In genomic region chr5:74206649-74207048, GRCm38 (mm10) we compare ENCODE assay signal across 24 mouse cellular contexts. TPM values are rescaled to one million over a fixed set of nuclear protein-coding genes. Genes with fewer than 3 reads are reported as not detected.
DNase-seq lines count a peak whose midpoint lies in the region; ATAC-seq and TF ChIP-seq lines count a peak whose summit lies in the region.
"Had no signal": no experiment of that assay in that cellular context is flagged by ENCODE, and none has a peak within 500 bp of the region (broad histone marks: within the 10 kb centered on the region; RNA-seq: fewer than 3 reads in every experiment).

No protein-coding gene starts in this region.

- no peak for ATAC-seq in heart, embryonic 12.5 days (ENCODE audit: insufficient number of reproducible peaks, low FRiP score)
- ATAC-seq in heart, postnatal 0 days (ENCODE audit: insufficient read depth, low read depth): no peak
- peak; percentile 82 for ATAC-seq in kidney, embryonic 16.5 days (ENCODE audit: low FRiP score, low TSS enrichment)
- ATAC-seq in megakaryocyte progenitor cell, adult 5-6 weeks (replicated peaks; ENCODE audit: poor library complexity): no peak
- ATAC-seq: inflammation-experienced regulatory T-cells, adult 6 months; midbrain, embryonic 16.5 days had no signal

- no peak for DNase-seq in heart, postnatal 36 days
- peak; percentile 41 for DNase-seq in kidney, adult 11 months
- DNase-seq in kidney, postnatal 25 days: no peak
- DNase-seq in heart, postnatal 0 days (ENCODE audit: low spot score): no peak
- DNase-seq in lung, postnatal 4 days: no peak
- DNase-seq: adrenal gland, postnatal 10 days; cerebellum, adult 18-20 months; cerebellum, postnatal 14 days; layer of hippocampus, adult 9-11 months; left cerebral cortex, postnatal 4 days; liver; thymus, postnatal 25 days had no signal

- 77% methylated on average over 7 of the region's 7 CpGs for WGBS in heart, embryonic 12.5 days
- WGBS in heart, postnatal 0 days: 72% methylated on average over 7 of the region's 7 CpGs
- WGBS in kidney, embryonic 16.5 days: 47% methylated on average over 7 of the region's 7 CpGs

- no peak for TF ChIP-seq EP300 in heart, postnatal 0 days (IDR thresholded peaks at IDR 0.05; ENCODE audit: low read depth)

- H3K27ac ChIP-seq in heart, embryonic 12.5 days (ENCODE audit: poor library complexity, severe bottlenecking): peak overlapping the region; percentile 94
- peak overlapping the region; percentile 96 for H3K27ac ChIP-seq in heart, postnatal 0 days (ENCODE audit: low read depth)
- peak overlapping the region; percentile 75 for H3K27ac ChIP-seq in kidney, embryonic 16.5 days (ENCODE audit: low read length)
- H3K27ac ChIP-seq: embryonic facial prominence, embryonic 12.5 days; forebrain, embryonic 12.5 days; hindbrain, embryonic 13.5 days; liver, embryonic 15.5 days; lung, embryonic 15.5 days; stomach, embryonic 15.5 days had no signal

- H3K27me3 ChIP-seq in heart, embryonic 12.5 days (replicated peaks): no peaks in the 10 kb centered on the region
- H3K27me3 ChIP-seq in heart, postnatal 0 days (ENCODE audit: control insufficient read depth, insufficient read depth, low read length): no peaks in the 10 kb centered on the region
- no peaks in the 10 kb centered on the region for H3K27me3 ChIP-seq in kidney, embryonic 16.5 days (ENCODE audit: insufficient read depth, low read length)
- H3K27me3 ChIP-seq: embryonic facial prominence, embryonic 12.5 days; forebrain, embryonic 12.5 days; liver, embryonic 15.5 days; lung, embryonic 15.5 days; stomach, embryonic 15.5 days had no signal

- intact Hi-C loops in heart, postnatal 36 days (cut with DNase I): no loop called here

- H3K9me3 ChIP-seq in heart, embryonic 12.5 days (replicated peaks): 0 out of 2 replicates have a peak, but pooled peaks cover 3% of the 10 kb centered on the region
- 0 out of 2 replicates have a peak, but pooled peaks cover 5% of the 10 kb centered on the region for H3K9me3 ChIP-seq in heart, postnatal 0 days (replicated peaks; ENCODE audit: control insufficient read depth, low read length)
- no peaks in the 10 kb centered on the region for H3K9me3 ChIP-seq in kidney, embryonic 16.5 days (ENCODE audit: low read length)
- H3K9me3 ChIP-seq: embryonic facial prominence, embryonic 12.5 days; forebrain, embryonic 12.5 days; liver, embryonic 15.5 days; lung, embryonic 15.5 days; stomach, embryonic 15.5 days had no signal

- H3K9ac ChIP-seq in heart, embryonic 12.5 days: no peak overlapping the region
- no peak overlapping the region for H3K9ac ChIP-seq in heart, postnatal 0 days (replicated peaks; ENCODE audit: low read depth, low read length)
- no peak overlapping the region for H3K9ac ChIP-seq in kidney, embryonic 16.5 days (replicated peaks; ENCODE audit: low read length)
- H3K9ac ChIP-seq: embryonic facial prominence, embryonic 12.5 days; forebrain, embryonic 12.5 days; hindbrain, embryonic 13.5 days; liver, embryonic 15.5 days; lung, embryonic 15.5 days; stomach, embryonic 15.5 days had no signal

- no peaks in the 10 kb centered on the region for H3K36me3 ChIP-seq in heart, embryonic 12.5 days
- no peaks in the 10 kb centered on the region for H3K36me3 ChIP-seq in heart, postnatal 0 days (replicated peaks; ENCODE audit: control insufficient read depth, insufficient read depth, low read length)
- no peaks in the 10 kb centered on the region for H3K36me3 ChIP-seq in kidney, embryonic 16.5 days (ENCODE audit: insufficient read depth, low read length)
- H3K36me3 ChIP-seq: embryonic facial prominence, embryonic 12.5 days; forebrain, embryonic 12.5 days; hindbrain, embryonic 13.5 days; liver, embryonic 15.5 days; lung, embryonic 15.5 days; stomach, embryonic 15.5 days had no signal

- H3K4me2 ChIP-seq in heart, embryonic 12.5 days: 0 out of 2 replicates have a peak overlapping the region, but pooled peaks have one; percentile 39
- H3K4me2 ChIP-seq in heart, postnatal 0 days (ENCODE audit: low read depth, low read length): no peak overlapping the region
- no peak overlapping the region for H3K4me2 ChIP-seq in kidney, embryonic 16.5 days (replicated peaks; ENCODE audit: low read depth, low read length)
- H3K4me2 ChIP-seq: embryonic facial prominence, embryonic 12.5 days; forebrain, embryonic 12.5 days; hindbrain, embryonic 13.5 days; liver, embryonic 15.5 days; lung, embryonic 15.5 days; stomach, embryonic 15.5 days had no signal

- H3K4me3 ChIP-seq in heart, embryonic 12.5 days: no peak overlapping the region
- H3K4me3 ChIP-seq in heart, postnatal 0 days (ENCODE audit: low read depth, low read length): no peak overlapping the region
- H3K4me3 ChIP-seq in kidney, embryonic 16.5 days (ENCODE audit: low read length): no peak overlapping the region
- H3K4me3 ChIP-seq: embryonic facial prominence, embryonic 12.5 days; forebrain, embryonic 12.5 days; hindbrain, embryonic 13.5 days; liver, embryonic 15.5 days; lung, embryonic 15.5 days; myocyte; stomach, embryonic 15.5 days had no signal

- H3K4me1 ChIP-seq in heart, embryonic 12.5 days (replicated peaks): peaks cover 63% of the 10 kb centered on the region
- H3K4me1 ChIP-seq in heart, postnatal 0 days (ENCODE audit: control insufficient read depth, insufficient read depth): peaks cover 56% of the 10 kb centered on the region
- H3K4me1 ChIP-seq in kidney, embryonic 16.5 days (ENCODE audit: insufficient read depth, low read length): peaks cover 43% of the 10 kb centered on the region
- H3K4me1 ChIP-seq: liver, embryonic 15.5 days had no signal

- TF ChIP-seq CTCF in heart, postnatal 0 days (IDR thresholded peaks at IDR 0.05; ENCODE audit: low read depth): no peak

RNA-seq across cellular contexts. Expression of gene Rasl11b, which starts 11.6 kb away (rescaled TPM):
- polyA plus RNA-seq in heart, embryonic 12.5 days (2016; fragmentation: Nextera tagmentation; extraction: Ambion mirVana): 107 TPM in 2 replicates
- total RNA-seq in heart, postnatal 36 days (2021): 10 to 100 TPM; 29.9 to 44.8 TPM
- 22.8 and 24.5 TPM in 2 replicates for total RNA-seq in heart, postnatal 0 days (2014; rRNA removed; ENCODE audit: low replicate concordance)
- 61.9 and 67.8 TPM in 2 replicates for polyA plus RNA-seq in heart, postnatal 0 days (2015; fragmentation: Nextera tagmentation; extraction: Ambion mirVana)
- polyA plus RNA-seq in kidney, embryonic 16.5 days (2015; fragmentation: Nextera tagmentation; extraction: Ambion mirVana): 75.1 and 78.0 TPM in 2 replicates
- total RNA-seq in megakaryocyte progenitor cell, adult 5-6 weeks (2015): 0.12 and 0.68 TPM in 2 replicates
- total RNA-seq in megakaryocyte progenitor cell, adult 5-6 weeks (2017): 0.47 and 0.54 TPM in 2 replicates

Comparison
In these comparisons a context has a peak if more than half of its experiments do, and no peak if none do; other contexts are left out.
1. RNA of gene Rasl11b, which starts 11.6 kb away (total RNA-seq): 29.9 to 44.8 TPM in heart, postnatal 36 days and 22.8 to 24.5 TPM in heart, postnatal 0 days; 0.12 to 0.68 TPM in megakaryocyte progenitor cell, adult 5-6 weeks; every median in the first group is over 10 times any median in the second.
2. Peak in every context shown above with its lines, with median percentiles within 50 percentile points of each other: H3K27ac ChIP-seq.